Mouse (Mus musculus) ovary, postnatal 10 days (tissue): Measurements from ENCODE around the gene Irx2.

Experiments
- DNase-seq: peaks from one replicate; pipeline ENCODE4 v3.0.0; 2022; ENCODE audit warnings: low spot score

Gene Irx2

DNA sequence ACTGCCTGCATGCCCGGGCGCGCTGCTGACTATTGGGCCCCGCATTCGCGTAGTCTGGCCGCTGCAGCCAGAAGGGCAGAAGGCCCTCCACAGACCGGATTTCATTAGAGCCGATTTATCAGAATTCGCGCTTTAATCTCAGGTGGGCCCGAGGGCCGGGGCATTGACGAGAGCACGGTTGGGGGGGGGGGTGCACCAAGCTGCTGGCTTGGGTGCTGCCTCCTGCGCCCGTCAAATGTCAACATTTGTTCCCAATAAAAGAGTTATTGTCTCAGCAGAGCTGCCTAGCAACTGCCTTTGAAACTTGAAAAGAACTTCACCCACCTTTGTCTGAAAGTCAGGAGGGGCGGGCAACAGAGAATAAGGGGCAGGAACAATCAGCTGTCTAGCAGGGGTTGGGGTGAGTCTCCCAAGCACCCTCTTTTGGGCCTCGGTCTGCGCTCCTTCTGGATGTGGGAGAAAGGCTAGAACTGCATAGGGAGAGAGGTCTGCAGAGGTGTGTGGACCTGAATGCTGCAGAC lies 7.8 kb downstream of the Irx2 start:
- DNase-seq, result no peak

DNA sequence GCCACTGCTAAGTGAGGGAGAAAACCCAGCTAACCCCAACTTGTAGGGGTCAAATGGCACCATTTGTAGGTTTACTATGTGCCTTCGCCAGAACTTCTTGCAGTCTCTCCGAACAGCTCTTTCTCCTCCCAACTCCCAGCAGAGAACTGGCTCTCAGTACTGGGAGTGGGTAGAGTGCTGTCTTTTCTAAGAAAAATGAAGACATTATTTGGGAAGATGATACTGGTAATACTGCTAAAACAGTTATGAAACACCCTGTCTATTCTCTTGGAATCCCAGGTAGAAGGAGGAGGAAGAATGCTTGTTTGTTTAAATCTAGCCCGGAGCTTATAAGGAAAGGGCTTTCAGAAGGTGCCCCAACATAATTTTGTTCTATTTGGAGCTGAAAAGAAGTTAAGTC lies 8.9 kb downstream of the Irx2 start:
- DNase-seq, result no peak

DNA sequence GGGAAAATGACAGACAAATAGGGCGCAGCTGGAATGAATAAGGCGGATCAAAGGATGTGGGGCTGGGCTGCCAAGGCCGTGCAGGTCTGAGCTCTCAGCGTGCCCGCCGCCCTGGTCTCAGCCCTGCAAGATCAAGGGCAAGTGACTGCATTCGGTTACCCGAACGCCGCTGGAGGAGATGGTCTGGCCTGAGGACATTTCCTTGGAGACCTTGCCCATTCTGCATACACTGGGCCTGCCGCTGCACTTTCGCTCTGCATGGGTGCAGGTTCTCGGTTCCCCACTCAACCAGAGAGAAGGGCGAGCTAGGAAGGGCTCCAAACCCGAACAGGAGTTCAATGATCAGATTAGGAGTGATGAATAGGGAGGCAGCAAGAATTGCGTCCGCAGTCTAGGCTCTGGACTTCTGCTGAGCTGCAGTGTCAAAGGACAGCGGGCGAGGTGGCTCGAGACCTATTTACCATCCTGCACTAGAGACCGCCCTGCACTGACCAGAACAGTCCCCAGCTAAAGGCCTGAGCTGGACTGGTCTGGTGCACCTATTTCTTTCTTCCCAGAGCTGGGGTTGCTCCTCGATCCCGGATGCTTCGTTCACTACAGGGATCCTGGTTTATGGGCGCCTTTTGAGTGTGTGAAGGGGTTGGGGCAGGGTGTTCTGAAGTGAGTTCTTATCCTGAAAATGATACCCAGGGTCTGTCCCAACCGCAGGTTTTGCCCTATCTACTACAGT lies 9.9 kb downstream of the Irx2 start:
- DNase-seq, result no peak

DNA sequence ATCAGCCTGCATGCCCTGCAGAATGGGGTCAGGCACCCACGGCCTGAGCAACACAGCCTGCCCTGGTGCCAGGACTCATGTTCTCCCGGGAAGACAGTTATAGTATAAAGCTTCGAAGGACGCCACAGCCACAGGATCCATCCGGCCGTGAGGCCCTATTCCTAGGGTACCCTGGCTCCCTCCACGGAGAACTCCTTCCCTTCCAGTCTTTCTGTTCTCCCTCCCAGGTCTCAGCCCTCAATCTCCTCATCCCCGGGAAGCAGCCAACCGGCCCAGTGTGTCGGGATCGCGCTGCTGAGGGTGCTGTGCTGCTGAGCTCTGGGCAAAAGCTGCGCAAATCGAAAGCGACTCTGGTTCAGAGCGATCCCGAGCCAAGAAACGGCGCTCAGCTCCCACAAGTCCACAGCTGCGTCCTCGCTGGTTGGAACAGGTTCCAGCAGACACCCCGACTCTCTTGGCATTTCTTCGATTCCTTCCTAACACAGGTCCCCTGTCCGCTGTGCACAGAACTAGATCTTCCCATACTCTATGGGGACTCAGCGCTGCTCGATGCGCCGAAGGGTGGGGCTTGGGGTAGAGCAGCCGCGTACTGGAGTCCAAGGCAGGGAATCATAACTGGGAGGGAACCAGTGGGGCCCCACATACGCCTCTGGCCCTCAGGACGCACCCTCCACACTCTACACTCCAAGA lies 11.0 kb downstream of the Irx2 start:
- no peak for DNase-seq

DNA sequence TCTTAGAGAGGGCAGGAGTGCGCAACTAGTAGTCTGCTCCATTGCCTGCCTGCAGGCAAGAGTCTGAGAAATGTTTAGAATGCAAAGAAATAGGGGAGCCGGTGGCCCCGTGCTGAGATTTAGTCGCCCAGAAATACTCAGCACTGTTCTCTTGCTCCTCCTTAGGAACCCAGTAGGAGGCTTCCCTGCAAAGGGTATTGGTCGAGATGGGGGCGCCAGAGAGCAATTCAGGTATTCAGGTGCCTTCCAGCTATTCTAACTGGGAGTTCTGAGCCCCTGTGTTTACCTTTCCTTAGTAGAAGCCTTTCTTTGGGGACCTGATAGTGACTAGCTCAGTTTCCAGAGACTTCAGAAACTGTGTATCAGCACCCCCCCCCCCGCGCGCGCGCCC lies 11.5 kb downstream of the Irx2 start:
- DNase-seq, result no peak

DNA sequence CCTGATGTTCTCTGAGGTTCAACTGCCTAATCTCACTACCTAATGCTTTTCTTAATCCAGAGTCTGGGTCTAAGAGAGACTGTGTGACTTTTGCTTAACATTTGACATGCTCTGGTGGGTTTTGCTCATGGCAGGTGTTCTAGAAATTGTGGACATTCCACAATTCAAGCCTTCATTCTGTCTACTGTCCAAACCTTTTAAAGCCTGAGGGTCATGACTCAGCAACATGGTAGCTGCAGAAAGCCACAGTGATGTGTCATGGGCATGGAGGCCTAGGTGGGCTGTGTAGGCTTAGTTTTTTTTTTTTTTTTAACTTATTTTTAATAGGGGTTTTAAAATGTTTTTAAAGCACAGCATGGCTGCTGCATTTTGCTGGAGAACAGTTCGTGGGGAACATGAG lies 27.8 kb downstream of the Irx2 start:
- DNase-seq, result no peak

DNA sequence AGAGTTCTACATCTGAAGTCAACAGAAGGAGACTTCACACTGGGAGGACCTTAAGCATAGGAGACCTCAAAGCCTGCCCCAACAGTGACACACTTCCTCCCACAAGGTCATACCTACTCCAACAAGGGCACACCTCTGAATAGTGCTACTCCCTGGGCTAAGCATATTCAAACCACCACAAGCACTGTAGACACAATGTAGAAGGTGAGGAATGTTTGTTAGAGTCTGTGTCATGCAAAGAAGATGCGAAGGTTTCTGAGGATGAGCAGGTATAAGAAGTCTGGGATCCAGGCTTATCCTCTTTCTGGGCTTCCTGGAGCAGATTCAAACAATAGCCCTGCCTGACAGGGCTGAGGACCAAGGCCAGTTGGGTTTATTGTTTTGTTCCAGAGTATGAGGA lies 47.2 kb downstream of the Irx2 start:
- DNase-seq, result no peak
